Mouse (Mus musculus) intestine, embryonic 14.5 days (tissue): ENCODE data around the gene Sv2a. TPM values are rescaled to one million over a fixed set of nuclear protein-coding genes. Genes with fewer than 3 reads are reported as not detected.
"Not testable (repeated sequence)": the region's sequence is repeated elsewhere in the genome, so short reads cannot be mapped to it uniquely, and the experiment has no call there.

ENCODE experiments used
- ATAC-seq: fragments of 200-750 bp; cut with Nextera tagmentation; replicated peaks from 2 replicates; pipeline ENCODE4 v1.8.0; 2017; ENCODE audit warnings: low read depth, moderate number of reproducible peaks, moderate TSS enrichment, moderate library complexity; ENCODE audit not compliant: low FRiP score, low TSS enrichment
- DNase-seq: peaks from one replicate; pipeline ENCODE4 v3.0.0-alpha.2; 2018; ENCODE audit warnings: low spot score
- H3K27ac ChIP-seq: fragments of 300-500 bp; sonication (generic); 2 replicates; pipeline ENCODE4 v1.5.1; 2014; ENCODE audit warnings: low read depth, mild to moderate bottlenecking, control low read depth
- H3K27me3 ChIP-seq: fragments of 300-500 bp; sonication (generic); replicated peaks from 2 replicates; pipeline ENCODE4 v1.6.1; 2014; ENCODE audit warnings: low read length, control low read depth; ENCODE audit not compliant: control insufficient read depth, insufficient read depth
- H3K36me3 ChIP-seq: fragments of 300-500 bp; sonication (generic); 2 replicates; pipeline ENCODE4 v1.6.1; 2014; ENCODE audit warnings: low read length, control low read depth; ENCODE audit not compliant: control insufficient read depth, insufficient read depth
- H3K4me1 ChIP-seq: fragments of 300-500 bp; sonication (generic); replicated peaks from 2 replicates; pipeline ENCODE4 v1.6.1; 2014; ENCODE audit warnings: low read length, control low read depth, mixed read lengths; ENCODE audit not compliant: control insufficient read depth, insufficient read depth
- H3K4me2 ChIP-seq: fragments of 300-500 bp; sonication (generic); 2 replicates; pipeline ENCODE4 v1.6.1; 2014; ENCODE audit warnings: low read length
- H3K4me3 ChIP-seq: fragments of 300-500 bp; sonication (generic); 2 replicates; pipeline ENCODE4 v1.5.1; 2014; ENCODE audit warnings: low read depth, low read length, control low read depth, mixed read lengths
- H3K9ac ChIP-seq: fragments of 300-500 bp; sonication (generic); 2 replicates; pipeline ENCODE4 v1.6.1; 2014; ENCODE audit warnings: mild to moderate bottlenecking, low read length
- H3K9me3 ChIP-seq: fragments of 300-500 bp; sonication (generic); 2 replicates; pipeline ENCODE4 v1.6.1; 2016; ENCODE audit warnings: low read length, control low read depth; ENCODE audit not compliant: control insufficient read depth
- WGBS: fragments of 180-500 bp; shearing (Covaris S2); extraction: QIAGEN DNeasy Blood & Tissue Kit; methylation state at CpG from one replicate; pipeline ENCODE4 v1.1.7; 2014; 5-methylcytosine and 5-hydroxymethylcytosine counted together
- polyA plus RNA-seq: library from polyadenylated mRNA; unstranded; fragments of >200 nt; fragmentation: Nextera tagmentation; extraction: Ambion mirVana; gene quantifications from 2 replicates; pipeline ENCODE4 v1.2.1, GENCODE M21; 2014

Sv2a gene
- polyA plus RNA-seq, 1 experiment from 2014 or later, result 8.3 TPM

DNA sequence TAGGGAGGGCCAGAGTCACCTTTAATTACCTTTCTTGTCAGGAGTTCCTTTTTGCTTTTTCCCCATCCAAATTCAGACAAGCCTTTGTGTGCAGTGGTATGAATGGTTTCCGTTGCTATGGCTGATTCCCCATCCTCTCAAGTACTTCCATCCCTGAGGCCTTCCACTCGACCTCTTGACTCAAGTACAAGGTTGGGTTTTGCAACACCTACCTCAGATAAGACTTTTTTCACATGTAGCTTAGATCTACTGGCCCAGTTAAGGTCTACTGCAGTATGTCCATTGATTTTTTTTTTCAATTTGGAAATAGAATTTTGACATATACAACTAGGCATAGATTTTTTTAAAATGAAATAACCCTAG lies 50.8 kb downstream of the Sv2a start:
- Histone ChIP-seq H3K36me3 (no peaks in the 10 kb centered on the region), H3K9me3 (no peaks in the 10 kb centered on the region), H3K9ac (no peak overlapping the region), H3K27ac (no peak overlapping the region), H3K4me3 (no peak overlapping the region), H3K27me3 (no peaks in the 10 kb centered on the region), H3K4me2 (no peak overlapping the region), H3K4me1 (no peaks in the 10 kb centered on the region)
- no peak for ATAC-seq
- DNase-seq, result no peak
- WGBS, result 60% methylated on average over 2 of the region's 2 CpGs

DNA sequence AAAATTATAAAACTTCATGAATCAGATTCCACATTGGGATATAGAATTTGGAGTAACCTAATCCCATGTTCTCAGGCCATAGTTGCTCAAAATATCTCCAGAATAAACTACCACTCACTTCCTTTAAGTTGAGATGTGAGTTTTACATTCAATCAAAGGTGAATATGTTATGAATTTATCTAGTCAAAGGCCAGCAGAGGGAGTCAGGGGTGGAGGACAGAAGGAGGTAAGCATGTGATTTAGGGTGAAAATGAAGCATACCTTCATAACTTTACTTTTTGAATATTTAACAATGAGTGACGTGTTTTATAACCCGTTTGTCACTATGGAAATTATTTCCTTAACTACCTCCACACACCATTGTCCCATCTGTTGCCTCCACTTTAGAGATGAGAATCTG lies 54.0 kb downstream of the Sv2a start:
- no peak overlapping the region for H3K4me2 ChIP-seq
- H3K9me3 ChIP-seq, result no peaks in the 10 kb centered on the region
- H3K9ac ChIP-seq, result no peak overlapping the region
- no peaks in the 10 kb centered on the region for H3K36me3 ChIP-seq
- no peak for ATAC-seq
- no peaks in the 10 kb centered on the region for H3K27me3 ChIP-seq
- 81% methylated on average over 2 of the region's 2 CpGs for WGBS
- no peak overlapping the region for H3K4me3 ChIP-seq
- peaks cover 7% of the 10 kb centered on the region; the same call in 1 of the 2 replicates for H3K4me1 ChIP-seq
- no peak for DNase-seq
- H3K27ac ChIP-seq, result no peak overlapping the region

DNA sequence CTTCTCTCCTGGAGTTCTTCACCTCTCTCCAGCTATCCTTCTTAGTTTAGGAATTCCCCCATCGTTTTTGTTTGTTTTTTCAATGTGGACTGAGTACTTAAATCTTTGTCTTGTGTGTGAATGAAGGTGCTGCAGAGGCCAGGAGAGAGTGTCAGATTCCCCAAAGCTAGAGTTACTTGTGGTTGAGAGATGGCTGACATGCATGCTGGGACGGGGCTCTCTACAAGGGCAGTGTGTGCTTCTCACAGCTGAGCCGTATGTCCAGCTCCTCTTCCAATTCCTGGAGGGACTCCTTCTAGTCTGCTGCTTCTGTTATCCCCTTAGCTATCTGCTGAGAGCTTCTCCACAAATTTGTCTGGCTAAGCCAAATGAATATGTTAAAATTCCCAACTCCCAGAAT lies 54.9 kb downstream of the Sv2a start:
- DNase-seq (no peak), ATAC-seq (no peak)
- Histone ChIP-seq H3K4me2 (no peak overlapping the region), H3K9ac (no peak overlapping the region), H3K4me1 (peaks cover 10% of the 10 kb centered on the region), H3K36me3 (no peaks in the 10 kb centered on the region), H3K27ac (no peak overlapping the region), H3K4me3 (no peak overlapping the region), H3K27me3 (no peaks in the 10 kb centered on the region), H3K9me3 (no peaks in the 10 kb centered on the region)
- WGBS, result 49% methylated on average over 3 of the region's 3 CpGs

DNA sequence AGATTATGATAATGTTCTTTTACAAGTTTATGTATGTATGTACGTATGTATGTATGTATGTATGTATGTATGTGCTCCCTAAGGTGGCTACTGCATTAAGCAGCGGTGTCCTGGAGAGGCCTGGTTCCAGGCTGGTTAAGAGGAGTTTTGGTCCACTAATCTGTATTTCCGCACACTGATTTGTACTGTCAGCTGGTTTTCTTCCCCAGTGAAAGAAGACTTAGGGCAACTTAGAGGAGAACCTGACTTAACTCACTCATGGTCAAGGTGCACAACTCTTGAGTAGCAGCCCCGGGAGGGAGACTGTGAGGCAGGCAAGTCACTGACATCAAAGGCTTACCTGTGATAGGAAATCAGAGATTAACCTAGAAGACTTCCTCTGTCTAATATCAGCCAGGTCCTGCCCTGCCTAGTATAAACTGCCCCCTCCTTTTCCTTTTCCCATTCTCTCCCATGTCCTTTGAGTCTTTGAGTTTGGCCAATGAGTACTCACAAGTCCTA lies 55.9 kb downstream of the Sv2a start:
- peak; percentile 58 for DNase-seq
- H3K9me3 ChIP-seq, result no peaks in the 10 kb centered on the region
- peak overlapping the region; percentile 58 for H3K4me2 ChIP-seq
- no peaks in the 10 kb centered on the region for H3K27me3 ChIP-seq
- peaks cover 11% of the 10 kb centered on the region for H3K4me1 ChIP-seq
- H3K36me3 ChIP-seq, result no peaks in the 10 kb centered on the region
- H3K27ac ChIP-seq, result peak overlapping the region; percentile 86; the same call in 1 of the 2 replicates
- WGBS, result 73% methylated on average over 4 of the region's 4 CpGs
- H3K4me3 ChIP-seq, result peak overlapping the region; percentile 55
- no peak for ATAC-seq
- peak overlapping the region; percentile 89 for H3K9ac ChIP-seq

DNA sequence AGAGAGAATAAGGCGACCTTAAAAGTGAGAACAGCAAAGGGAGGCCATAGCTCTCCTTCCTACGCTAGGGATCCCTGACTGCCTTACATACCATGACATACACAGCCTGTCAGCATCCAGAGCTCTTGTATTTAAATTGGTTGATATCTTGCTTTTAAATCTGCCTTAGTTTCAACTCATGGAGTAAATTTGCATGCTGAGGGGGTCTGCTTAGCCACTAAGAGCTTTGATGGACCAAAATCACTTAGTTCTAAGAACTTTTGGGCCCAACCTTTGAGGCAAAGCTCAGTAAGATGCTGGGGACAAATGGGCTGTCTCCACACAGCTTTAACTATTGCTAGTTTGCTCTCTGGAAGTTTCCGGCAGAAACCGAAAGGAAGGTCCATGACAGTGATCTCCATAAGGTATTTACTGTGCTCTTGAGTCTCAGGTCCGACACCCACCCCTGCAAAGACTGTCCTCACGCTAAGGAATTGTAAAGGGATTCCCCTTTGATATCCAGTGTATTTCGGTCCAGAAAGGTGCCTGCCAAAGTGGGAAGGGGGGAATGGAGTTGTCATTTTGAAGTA lies 56.5 kb downstream of the Sv2a start:
- WGBS, result 14% methylated on average over 7 of the region's 7 CpGs
- Histone ChIP-seq H3K9me3 (no peaks in the 10 kb centered on the region), H3K9ac (peak overlapping the region; percentile 89), H3K36me3 (no peaks in the 10 kb centered on the region), H3K27me3 (no peaks in the 10 kb centered on the region), H3K4me3 (peak overlapping the region; percentile 55), H3K4me1 (peaks cover 11% of the 10 kb centered on the region), H3K4me2 (peak overlapping the region; percentile 58), H3K27ac (peak overlapping the region; percentile 86)
- DNase-seq (peak; percentile 71), ATAC-seq (no peak)

DNA sequence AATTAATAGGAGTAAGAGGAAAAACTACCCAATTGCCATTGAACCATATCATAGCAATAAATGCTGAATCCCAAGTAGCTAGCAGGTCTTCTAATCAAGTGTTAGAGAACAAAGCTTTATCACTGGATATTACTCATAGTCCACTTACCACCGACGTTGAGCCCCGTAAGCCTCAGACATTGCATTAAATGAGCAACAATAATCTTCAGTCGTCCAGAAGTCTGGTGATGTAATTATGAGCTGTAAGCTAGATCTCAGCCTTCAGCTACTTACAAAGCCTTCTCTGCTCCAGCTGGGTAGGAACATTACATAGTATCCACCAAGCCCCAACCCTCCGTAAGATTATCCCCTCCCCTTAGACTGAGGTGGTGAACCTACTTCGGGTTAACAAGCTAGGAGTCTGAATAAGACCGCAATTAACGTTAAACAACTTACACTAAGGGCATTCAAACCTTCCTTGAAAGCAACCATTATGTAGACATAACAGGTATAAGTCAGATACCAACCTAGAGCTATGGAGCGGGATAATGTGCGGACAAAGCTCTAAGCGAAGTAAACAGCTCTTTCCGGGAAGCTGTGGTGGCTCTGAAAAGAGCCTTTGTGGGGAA lies 57.1 kb downstream of the Sv2a start:
- peak overlapping the region; percentile 58 for H3K4me2 ChIP-seq
- H3K4me1 ChIP-seq, result peaks cover 11% of the 10 kb centered on the region
- no peaks in the 10 kb centered on the region for H3K27me3 ChIP-seq
- H3K36me3 ChIP-seq, result no peaks in the 10 kb centered on the region
- H3K9me3 ChIP-seq, result no peaks in the 10 kb centered on the region
- under 1% methylated on average over 12 of the region's 12 CpGs for WGBS
- peak overlapping the region; percentile 55 for H3K4me3 ChIP-seq
- no peak for ATAC-seq
- peak overlapping the region; percentile 89 for H3K9ac ChIP-seq
- no peak for DNase-seq
- H3K27ac ChIP-seq, result peak overlapping the region; percentile 86

DNA sequence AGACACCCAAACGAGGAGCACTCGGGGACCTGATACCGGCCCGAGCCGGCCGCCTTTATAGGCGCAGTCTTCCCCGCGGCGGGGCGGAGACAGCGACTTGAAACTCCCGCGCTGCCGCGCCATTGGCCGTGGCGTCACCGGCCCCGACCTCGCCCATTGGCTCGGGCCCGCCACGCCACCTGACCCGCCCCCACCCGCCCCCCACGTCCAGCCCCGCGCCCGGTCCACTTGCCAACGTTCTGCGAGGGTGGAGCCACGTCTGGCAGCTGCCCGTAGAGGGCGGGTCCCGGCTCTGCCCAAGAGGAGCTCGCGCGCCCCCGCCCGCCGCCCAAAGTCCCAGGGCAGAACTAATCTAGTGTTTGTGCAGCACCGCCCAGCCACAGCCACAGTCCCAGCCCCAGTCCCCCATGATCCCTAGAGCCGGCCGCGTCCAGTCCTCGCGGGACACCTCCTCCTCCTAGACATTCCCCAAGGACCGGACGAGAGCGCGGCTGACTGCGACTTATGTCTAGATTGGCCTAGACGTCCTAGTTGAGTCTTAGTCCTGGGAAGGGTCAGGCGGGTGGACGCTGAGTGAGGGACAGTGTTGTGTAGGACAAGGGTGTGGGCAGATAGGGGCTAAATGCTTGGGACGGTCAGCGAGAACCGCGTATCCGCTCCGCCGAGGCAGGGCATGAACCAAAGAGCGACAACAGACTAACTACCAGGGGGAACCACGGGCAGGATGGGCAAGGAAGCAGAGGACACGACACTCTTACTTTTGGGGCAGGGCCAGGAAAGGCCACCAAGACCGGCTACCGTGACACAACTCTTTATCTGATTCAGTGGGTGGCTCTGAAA lies 58.2 kb downstream of the Sv2a start, which contains the start of gene Hist2h3c2:
Hist2h3c2 (minus strand) TSS at position 174 of the 840 bp plus-strand sequence.
- WGBS, result under 1% methylated on average over 22 of the region's 68 CpGs
- H3K4me2 ChIP-seq, result peak within 1 kb of the TSS; percentile 58
- not testable (repeated sequence) for H3K27me3 ChIP-seq, H3K9me3 ChIP-seq, DNase-seq, H3K36me3 ChIP-seq
- H3K27ac ChIP-seq, result peak within 1 kb of the TSS; percentile 86
- peaks cover 16% of the 10 kb centered on the region for H3K4me1 ChIP-seq
- peak; percentile 87 for ATAC-seq
- peak within 1 kb of the TSS; percentile 55 for H3K4me3 ChIP-seq
- peak within 1 kb of the TSS; percentile 89 for H3K9ac ChIP-seq

DNA sequence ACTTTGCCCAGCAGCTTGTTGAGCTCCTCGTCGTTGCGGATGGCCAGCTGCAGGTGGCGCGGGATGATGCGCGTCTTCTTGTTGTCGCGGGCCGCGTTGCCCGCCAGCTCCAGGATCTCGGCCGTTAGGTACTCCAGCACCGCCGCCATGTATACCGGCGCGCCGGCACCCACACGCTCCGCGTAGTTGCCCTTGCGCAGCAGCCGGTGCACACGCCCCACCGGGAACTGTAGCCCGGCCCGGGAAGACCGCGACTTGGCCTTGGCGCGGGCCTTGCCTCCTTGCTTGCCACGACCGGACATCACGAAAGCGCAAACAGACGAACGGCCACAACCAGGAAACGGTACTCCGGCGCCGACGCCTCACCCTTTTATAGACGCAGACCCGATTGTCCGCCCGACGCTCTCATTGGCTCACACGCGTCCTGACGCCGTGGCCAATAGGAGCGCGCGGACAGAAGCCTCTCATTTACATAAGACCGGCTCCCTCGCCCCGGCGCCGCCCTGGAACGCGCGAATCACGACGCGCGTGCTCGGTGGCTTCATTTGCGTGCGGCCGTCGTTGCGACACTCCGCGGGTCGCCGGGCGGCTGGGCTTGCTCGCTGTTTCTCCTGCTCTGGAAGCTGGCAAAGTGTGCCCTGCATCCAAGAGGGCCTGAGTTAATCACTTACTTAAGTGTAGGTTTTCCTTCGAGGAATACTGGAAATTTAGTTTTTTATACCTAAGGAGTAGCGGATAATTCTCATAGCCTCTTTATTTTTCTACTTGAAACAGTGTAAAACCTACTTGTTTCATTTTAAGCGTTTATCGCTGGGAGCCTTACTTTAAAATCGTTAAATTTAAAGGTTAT lies 59.2 kb downstream of the Sv2a start, which contains the start of gene Hist2h2aa2:
Hist2h2aa2 (minus strand) TSS at position 328 of the 850 bp plus-strand sequence.
- peak; percentile 82 for ATAC-seq
- Histone ChIP-seq H3K4me2 (peak within 1 kb of the TSS; percentile 51), H3K4me3 (peak within 1 kb of the TSS; percentile 29), H3K9ac (peak within 1 kb of the TSS; percentile 68), H3K4me1 (peaks cover 21% of the 10 kb centered on the region), H3K27ac (peak within 1 kb of the TSS; percentile 87)
- H3K36me3 ChIP-seq, H3K27me3 ChIP-seq, H3K9me3 ChIP-seq: not testable (repeated sequence)
- DNase-seq, result peak; percentile 76
- WGBS, result 6% methylated on average over 16 of the region's 85 CpGs
